Mouse (Mus musculus) retina, postnatal 7 days (tissue): ENCODE data around the gene Stk39.

Experiments
- DNase-seq: peaks from one replicate; pipeline ENCODE4 v3.0.0-alpha.2; 2012; ENCODE audit warnings: low read depth, low spot score

Gene Stk39

GRCm38 (mm10) chr2:68471759-68472550 lies at the start of gene Stk39:
Gene Stk39, minus strand, starts transcription at chr2:68472268.
- peak; percentile 60 for DNase-seq

DNA sequence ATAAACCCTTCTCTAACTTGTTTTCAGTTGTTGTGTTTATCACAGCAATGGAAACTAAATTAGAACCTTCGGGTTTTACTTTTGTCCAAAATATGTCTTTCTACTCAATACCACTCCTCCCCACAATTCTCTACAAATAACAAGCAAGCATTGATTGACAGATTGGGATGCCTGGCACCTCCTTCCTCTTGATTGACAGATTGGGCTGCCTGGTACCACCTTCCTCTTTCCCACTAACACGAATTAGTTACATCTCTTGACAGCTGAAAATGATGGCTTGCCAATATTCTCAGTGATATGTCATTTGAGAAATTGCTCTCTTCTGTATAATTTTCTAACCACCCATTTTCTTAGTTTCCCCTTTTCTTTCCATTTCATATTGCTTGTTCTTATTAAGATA lies 43.3 kb upstream of the Stk39 start:
- DNase-seq: no peak

DNA sequence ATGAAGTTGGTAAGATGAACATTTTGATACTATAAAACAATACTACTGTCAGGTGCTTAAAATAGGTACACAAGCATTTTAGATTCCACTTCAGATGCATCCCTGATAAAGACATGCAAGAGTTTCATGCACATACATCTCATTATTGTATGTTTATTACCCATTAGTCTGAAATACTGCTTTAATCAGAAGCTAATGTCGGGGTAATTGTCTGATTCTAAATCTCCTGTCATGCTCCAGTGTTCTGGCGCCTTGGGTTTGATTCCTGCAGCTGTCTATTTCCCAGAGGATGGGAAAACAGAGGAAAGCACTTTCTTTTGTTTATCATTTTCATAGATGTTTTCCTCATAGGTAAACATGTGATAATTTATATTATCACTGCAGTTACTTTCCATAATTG lies 31.1 kb upstream of the Stk39 start:
- DNase-seq: no peak

DNA sequence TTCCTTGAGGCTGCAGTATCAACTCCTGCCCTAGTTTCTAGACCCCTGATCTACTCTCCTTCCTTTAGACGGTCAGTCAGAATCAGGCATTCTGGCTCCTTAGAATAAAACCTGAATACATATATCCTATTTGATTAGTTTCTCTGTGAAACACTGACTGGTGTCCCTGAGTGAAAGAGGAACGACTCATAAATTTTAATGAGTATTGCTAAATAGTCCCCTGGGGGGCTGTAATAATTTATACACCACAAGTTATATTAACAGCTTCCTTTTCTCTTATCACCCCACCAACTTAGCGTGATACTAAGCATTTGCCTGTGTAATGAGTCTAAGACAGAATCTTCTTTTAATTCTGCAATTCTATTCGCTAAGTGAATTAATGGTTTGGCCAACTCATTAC lies 30.7 kb upstream of the Stk39 start:
- DNase-seq: no peak

DNA sequence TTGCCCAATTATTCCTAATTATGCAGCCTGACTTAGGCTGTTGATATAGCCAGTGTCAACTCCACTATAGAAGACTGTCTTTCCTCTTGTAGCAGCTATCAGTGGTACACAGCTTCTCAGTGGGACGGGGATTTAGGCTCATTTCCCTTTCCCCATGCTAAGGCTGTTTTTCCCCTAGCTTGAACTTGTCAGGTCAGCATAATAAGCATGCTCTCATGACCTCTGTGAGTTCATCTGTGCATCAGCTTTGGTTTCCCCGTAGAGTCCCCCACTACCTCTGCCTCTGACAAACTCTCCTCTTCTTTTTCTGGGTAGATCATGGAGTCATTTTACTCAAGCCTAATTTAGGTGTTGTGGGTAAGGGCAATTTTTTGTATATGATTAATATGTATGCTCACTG lies 30.2 kb upstream of the Stk39 start:
- DNase-seq: no peak

- no peak for DNase-seq
Observed at GRCm38 (mm10) chr2:68486275-68486674, 14.2 kb upstream of the Stk39 start.

GRCm38 (mm10) chr2:68485141-68485540 lies 13.1 kb upstream of the Stk39 start:
- no peak for DNase-seq

DNA sequence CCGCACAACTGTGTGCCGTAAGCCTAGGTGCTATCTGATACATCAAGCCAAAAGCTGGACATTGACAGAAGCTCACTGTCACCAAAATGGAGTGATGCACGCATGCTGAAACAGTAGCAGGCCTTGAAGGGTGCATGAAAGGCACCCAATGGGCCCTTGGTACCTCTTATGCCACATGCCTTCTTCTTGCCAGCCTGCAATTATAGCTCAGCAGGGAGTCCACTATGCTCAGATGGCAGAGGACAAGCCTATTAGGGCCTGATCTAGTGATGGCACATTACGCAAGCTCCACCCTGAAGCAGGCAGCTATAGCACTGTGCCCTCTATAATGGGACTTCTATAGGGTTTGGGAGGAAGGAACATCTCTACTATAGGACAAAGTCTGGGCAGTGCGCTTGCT lies 10.8 kb upstream of the Stk39 start:
- DNase-seq: no peak

GRCm38 (mm10) chr2:68479823-68480222 lies 7.8 kb upstream of the Stk39 start:
- DNase-seq: no peak

GRCm38 (mm10) chr2:68472921-68473320 lies 853 bp upstream of the Stk39 start:
- no peak for DNase-seq

DNA sequence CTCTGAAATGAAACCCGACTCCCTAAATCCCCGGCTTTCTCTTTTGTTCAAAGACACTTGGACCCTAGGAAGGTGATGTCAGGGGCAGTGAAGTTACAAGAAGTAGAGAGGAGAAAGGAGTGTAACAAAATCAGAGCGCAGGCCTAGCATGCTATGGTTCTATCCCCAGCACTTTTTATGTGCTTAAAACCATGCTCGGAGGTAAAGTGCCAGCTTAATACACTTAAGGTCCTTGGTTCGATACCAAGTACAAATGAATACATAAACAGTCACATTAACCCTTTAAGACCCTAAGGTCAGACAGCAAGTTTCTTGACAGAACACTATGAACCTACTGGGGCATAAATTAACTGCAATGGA lies 463 bp upstream of the Stk39 start:
- no peak for DNase-seq

DNA sequence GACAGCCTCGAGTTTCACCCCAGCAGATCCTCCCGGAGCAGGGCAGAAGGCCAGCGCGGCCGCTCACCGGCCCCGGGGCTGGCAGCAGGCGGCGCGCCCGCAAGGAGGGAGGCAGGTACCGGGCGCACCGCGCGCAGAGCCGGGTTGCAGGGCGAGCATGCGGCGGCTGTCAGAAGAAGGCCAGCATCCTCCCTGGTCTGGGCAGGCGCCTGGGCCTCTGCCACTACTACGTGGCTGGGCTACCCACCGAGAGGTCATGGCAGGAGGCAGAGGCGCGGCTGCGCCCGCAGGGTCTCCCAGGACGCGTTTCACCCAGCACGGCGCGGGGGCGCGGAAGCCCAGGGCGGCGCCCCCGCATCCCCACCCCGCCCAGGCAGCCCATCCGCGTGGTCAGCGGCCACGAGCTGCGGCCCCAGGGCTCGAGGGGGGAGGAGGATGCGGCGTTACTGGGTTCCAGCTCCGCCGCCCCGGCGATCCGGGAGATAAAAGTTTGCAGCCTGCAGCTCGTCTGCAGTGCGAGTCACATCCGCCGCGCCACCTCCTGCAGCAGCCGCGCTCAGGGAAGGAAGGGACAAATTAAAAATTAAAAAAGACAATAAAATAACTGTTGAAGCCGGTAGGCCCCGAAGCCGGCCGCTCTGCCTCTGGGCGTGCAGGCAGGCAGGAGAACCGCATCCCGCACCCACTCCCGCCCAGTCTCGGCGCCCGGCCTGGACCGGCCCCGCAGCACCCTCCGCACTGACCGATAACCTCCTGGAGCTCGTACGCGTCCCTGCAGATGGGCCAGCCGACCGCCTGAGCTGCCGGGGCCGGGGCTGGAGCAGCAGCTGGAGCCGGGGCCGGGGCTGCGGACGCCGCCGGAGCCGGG lies 943 bp downstream of the Stk39 start:
- peak; percentile 24 for DNase-seq

GRCm38 (mm10) chr2:68469491-68469890 lies 2.6 kb downstream of the Stk39 start:
- no peak for DNase-seq

- peak; percentile 32 for DNase-seq
Observed at GRCm38 (mm10) chr2:68468698-68469097, 3.4 kb downstream of the Stk39 start.

DNA sequence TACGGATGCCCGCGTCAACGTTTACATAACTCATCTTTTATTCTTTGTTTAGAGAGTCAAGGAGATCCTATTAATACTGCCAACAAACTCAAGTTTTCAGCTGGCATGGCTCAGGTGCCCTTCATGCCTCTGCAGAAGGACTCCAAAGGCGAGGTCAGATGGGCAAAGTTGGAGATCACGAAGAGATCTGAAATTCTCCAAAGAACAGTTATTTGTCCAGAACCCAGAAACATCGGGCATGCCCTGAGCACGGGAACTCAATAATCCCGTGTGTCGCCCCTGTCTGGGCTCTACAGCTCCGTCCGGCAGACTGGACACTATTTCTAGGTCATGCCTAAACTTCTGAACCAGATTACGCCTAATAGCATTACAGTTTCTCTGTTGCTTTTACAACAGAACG lies 3.8 kb downstream of the Stk39 start:
- DNase-seq: no peak

GRCm38 (mm10) chr2:68467085-68467978 lies 4.7 kb downstream of the Stk39 start:
- no peak for DNase-seq

GRCm38 (mm10) chr2:68466124-68467070 lies 5.7 kb downstream of the Stk39 start:
- DNase-seq: no peak

GRCm38 (mm10) chr2:68465266-68466123 lies 6.6 kb downstream of the Stk39 start:
- no peak for DNase-seq

- DNase-seq: no peak
Observed at GRCm38 (mm10) chr2:68464456-68464855, 7.6 kb downstream of the Stk39 start.

GRCm38 (mm10) chr2:68463801-68464200 lies 8.3 kb downstream of the Stk39 start:
- no peak for DNase-seq
